Mouse (Mus musculus) c-Kit-positive CD71-negative TER-119-negative erythroid progenitor cells, embryonic 14.5 days (primary cell): ENCODE measurements around the gene Gm47969.

ENCODE experiments used
- DNase-seq: peaks from one replicate; pipeline ENCODE4 v3.0.0-alpha.2; 2013; ENCODE audit warnings: low read depth

Gm47969 gene

DNA sequence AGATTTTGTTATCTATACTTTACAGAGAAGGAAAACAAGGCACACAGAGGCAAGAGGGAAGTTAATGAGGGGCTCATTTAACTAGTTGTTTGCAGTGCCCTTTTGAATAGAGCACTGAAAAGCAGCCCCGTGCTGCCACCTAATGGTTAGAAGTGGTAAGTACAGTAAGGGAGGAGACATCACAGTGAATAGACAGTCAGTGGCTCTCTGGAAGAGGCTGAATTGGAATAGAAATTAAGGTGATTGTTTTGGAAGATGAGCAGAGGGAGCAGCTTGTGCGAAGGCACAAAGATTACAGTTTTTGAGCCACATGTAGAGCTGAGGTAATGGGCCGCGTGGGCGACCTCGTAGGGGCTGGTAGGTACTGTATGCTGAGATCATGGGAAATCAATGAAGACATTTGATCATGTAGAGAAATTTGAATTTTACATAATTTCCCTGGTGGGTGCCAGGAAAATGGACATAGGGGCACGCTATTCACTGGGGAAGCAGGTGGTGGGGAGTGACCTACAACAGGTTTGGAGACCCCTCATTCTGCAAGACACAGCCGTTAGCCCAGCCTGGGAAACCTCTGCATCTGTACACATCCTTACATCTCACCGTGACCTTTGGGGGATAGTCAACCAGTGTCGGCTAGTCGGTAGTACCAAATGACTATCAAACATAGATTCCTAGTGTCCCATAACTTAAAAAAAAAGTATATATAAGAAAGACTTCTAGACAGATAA, 31.6 kb downstream of the Gm47969 start:
- DNase-seq: peak; percentile 41

- no peak for DNase-seq
These were observed 32.3 kb downstream of the Gm47969 start for GRCm38 (mm10) chr1:83077016-83077415.

DNA sequence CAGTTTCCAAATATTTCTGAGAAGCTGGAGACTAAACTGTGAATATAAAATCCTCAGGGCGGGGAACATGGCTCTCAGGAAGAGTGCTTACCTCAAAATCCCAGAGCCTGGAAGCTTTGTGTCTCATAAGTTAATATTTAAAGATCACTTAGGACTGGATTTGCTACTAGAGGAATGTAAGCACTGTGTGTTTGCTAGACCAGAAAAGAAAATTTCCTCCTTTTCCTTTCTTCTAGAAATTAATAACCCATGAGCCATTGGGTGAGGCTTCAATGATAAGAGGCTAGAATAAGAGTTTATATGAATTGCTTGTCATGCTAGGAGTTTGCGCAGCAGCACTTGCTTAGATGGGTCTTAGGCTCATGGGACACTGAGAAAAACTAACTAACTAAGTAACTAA, 40.1 kb downstream of the Gm47969 start:
- no peak for DNase-seq

DNA sequence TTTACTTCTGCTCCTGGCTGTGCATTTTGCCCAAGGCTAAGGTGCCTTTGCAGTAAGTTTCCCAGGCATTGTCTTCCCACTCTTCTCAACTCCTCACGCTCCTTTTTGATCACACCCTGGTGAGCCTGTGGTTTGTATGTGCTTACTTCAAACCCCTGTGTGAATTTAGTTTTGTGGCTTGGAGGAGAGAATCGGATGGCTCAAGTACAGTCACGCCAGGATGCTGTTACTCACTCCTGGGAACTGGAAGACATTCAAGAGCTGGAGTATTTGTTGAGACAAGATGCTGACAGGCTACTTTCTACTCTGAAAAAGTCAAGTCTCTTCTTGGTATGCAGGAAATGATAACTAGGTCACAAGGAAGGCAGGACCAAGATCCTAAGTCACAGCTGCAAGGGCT, 46.5 kb downstream of the Gm47969 start:
- no peak for DNase-seq
